In the genomic region with DNA sequence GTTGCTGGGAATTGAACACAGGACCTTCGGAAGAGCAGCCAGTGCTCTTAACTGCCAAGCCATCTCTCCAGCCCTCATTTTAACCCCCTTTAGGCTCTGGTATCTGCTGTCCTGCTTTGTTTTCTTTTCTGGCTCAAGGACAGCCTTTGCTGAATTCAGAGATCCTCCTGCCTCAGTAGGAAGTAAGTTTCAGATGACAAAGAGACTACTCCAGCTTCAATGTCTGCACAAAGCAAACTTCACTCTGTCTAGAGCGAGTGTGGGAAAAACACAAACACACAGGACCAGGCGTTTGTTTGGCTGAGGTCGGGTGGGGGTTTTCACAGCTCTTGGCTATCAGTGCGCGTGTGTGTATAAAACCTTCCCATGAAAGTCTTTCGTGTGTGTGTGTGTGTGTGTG, we compare ENCODE assay signal across 19 mouse cellular contexts.
"Had no signal": no experiment of that assay in that cellular context is flagged by ENCODE, and none has a peak within 500 bp of the region (broad histone marks: within the 10 kb centered on the region; RNA-seq: fewer than 3 reads in every experiment).

No protein-coding gene starts in this region.

- DNase-seq: liver, postnatal 0 days; lung, adult 2 months; lung, postnatal 14 days; lung, postnatal 36 days; midbrain, embryonic 14.5 days; retina, postnatal 1 day; right cerebral cortex, adult 18-20 months; right cerebral cortex, postnatal 25 days; right cerebral cortex, postnatal 4 days; spleen, adult 18-20 months; thymus, adult 2 months; thymus, postnatal 25 days; thymus, postnatal 4 days had no signal

- H3K36me3 ChIP-seq: liver, embryonic 15.5 days; lung, embryonic 15.5 days; midbrain, embryonic 12.5 days; neural tube, embryonic 12.5 days had no signal

- H3K9ac ChIP-seq: neural tube, embryonic 12.5 days had no signal

- ATAC-seq: liver, postnatal 0 days; lung, postnatal 0 days had no signal

- H3K4me1 ChIP-seq: lung, embryonic 15.5 days had no signal

- H3K27ac ChIP-seq: liver, embryonic 15.5 days; lung, embryonic 15.5 days; macrophage; midbrain, embryonic 12.5 days; neural tube, embryonic 12.5 days had no signal

- H3K9me3 ChIP-seq: liver, embryonic 15.5 days; lung, embryonic 15.5 days; midbrain, embryonic 12.5 days; neural tube, embryonic 12.5 days had no signal
